Mouse (Mus musculus): ENCODE data around the gene Dbr1.
"Not testable (repeated sequence)": the region's sequence is repeated elsewhere in the genome, so short reads cannot be mapped to it uniquely, and the experiment has no call there.

Dbr1 gene

DNA sequence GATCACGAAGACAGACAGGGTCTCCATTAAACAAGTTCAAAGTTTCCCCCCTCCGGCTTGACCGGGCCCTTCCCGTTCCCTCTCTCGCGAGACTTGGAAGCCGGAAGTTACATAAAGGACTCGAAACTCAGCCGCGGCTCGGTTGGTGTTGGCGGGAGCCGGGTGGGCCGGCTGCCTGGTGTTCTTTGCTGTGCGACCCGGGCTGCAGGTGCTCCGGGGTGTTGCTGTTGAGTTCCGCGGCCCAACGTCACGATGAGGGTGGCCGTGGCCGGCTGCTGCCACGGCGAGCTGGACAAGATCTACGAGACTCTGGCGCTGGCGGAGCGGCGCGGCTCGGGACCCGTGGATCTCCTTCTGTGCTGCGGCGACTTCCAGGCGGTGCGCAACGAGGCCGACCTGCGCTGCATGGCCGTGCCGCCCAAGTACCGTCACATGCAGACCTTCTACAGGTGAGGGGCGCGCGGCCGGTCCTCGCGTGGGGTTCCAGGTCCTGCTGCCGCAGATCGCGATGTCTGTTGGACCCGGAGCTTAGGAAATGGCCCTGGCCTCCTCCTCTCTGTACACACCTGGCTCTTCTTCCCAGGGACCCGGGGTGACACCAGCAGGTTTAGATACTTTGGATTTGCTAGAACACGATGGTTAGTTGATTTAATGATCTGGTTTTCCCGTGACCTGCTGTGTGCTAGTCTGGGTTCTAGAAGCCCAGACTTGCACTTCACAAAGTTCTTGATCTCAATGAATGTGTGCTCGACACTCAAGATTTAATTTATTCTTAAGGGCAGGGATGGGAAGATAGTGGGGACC, at the start of gene Dbr1:
Gene Dbr1 (plus strand): TSS at position 123 of the 804 bp plus-strand sequence.
- peak; percentile 93 for DNase-seq (ENCODE audit: low read depth)

DNA sequence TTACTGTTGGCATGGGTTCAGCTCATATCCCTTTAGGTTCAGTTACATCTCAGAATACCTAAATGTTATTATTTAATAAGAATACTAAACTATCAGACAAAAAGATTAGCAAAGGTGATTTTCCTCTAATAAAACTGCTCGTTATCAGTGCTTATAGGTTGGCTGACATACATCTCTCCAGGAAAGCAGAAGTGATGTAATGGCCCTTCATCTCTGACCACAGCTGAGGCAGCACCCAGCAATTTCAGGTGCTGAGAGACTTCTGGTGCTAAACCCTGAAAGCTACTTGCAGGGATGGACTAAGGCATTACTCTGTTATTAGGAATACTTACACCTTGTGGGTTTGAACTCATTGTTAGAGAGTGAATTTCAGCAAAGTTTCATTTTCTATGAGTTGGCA, 43.7 kb upstream of the Dbr1 start:
- no peak for DNase-seq (ENCODE audit: low read depth)

DNA sequence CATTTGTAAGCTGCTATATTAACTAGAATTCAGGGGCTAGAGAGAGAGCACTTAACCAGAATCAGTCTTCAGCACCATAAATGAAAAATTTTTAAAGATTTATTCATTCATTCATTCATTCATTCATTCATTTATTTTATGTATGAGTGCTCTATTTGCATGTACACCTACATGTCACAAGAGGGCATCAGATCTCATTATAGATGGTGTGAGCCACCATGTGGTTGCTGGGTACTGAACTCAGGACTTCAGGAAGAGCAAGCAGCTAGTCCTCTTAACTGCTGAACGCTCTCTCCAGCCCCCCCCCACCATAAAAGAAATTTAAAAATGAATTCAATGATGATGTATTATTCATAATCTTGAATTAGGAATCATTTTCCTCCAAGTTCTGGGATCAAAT, 29.3 kb upstream of the Dbr1 start:
- peak; percentile 23 for DNase-seq (ENCODE audit: low read depth)

DNA sequence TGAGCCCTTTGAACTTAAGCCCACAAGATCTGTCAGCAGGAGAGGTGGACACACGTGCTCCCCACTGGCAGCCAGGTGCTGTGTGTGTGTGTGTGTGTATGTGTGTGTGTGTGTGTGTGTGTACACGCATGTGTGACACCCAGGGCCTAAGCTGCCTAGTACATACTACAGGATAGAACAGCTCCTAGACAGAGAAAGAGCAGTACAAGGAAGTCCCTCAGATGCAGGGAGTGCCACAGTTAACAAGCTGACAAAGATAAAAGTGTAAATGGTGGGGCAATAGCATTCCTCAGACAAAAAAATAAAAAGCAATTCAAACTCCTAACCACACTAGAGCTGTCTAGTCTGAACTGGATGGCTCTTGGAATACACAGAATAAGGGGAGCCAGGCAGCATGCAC, 23.5 kb upstream of the Dbr1 start:
- no peak for DNase-seq (ENCODE audit: low read depth)

DNA sequence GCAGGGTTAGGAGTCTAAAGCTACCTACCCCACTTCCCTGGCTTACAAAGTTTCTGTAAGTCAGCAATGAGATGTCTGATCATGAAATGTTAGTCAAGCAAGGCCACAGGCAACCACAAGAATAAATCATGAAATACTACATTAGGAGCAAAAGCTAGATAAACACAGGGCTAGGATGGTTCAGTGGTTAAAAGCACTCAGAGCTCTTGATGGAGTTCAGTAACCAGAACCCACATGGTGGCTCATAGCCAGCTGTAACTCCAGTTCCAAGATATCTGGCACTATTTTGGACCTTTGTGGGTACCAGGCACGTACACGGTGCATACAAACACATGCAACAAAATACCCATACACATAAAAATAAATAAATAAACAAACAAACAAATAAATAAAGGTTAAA, 22.6 kb upstream of the Dbr1 start:
- no peak for DNase-seq (ENCODE audit: low read depth)

DNA sequence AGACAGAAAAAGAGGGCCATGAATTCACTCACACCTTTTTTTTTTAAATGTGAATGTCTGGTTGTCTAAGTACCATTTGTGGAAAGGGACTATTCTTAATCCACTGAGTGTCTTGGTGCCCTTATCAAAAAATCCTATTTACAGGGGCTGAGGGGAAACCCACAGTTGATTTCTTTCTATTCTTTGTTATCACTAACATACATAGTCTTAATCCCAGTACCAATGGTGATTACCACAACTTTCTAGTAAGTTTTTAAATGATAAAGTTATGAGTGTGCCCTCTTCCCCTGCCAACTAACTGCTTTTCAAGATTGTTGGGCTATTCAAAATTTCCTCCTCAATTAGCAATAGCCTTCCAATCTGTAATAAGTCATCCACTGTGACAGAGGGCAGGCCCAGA, 21.5 kb upstream of the Dbr1 start:
- no peak for DNase-seq (ENCODE audit: low read depth)

DNA sequence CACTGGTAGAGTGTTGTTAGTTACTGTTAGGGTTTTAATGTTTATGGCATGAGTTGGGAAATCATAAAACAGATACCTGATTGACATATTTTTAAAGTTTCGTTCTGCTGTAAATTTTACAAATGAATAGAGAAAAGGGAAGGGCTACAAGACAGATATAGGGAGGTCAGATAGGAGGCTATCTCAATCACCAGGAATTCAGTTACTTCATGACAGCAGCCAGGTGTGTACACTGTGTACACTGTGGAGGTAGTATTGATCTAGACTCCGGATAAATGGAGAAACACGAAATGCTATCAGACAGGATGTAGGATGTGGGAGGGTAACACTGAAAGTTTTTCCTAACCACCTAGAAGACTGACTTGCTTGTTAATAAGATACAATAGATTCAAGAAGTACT, 20.3 kb upstream of the Dbr1 start:
- DNase-seq (ENCODE audit: low read depth), result no peak

DNA sequence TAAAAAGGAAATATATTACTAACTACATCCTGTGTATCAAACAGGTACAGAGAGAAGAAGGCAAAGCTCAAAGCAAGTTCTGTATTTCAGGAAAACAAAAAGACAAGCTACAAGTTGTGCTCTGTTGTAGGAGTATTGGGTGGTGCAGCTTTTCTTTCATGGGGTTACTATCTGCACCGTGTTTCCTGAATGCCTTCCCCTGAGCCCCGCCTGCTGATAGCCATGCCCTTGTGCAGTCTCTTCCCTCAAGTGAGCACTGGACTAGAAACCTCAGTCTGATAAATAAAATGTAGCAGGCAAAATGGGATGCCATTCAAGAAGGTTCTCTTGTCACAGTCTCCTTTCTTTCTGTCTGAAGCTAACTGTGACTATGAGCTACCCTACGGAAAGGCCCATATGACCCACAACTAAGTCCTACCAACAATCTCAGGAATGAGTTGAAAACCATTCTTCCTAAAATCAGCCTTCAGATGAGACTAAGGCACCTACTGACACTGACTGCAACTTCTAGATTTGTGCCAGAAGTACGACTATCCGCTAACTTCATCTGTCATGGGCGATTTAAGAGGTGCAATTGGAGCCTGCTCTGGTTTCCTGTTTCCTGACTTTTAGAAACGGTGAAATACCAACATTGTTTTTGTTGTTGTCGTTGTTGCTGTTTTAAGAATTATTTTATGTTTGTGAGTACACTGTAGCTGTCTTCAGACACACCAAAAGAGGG, 17.9 kb upstream of the Dbr1 start:
- DNase-seq (ENCODE audit: low read depth), result peak; percentile 15

DNA sequence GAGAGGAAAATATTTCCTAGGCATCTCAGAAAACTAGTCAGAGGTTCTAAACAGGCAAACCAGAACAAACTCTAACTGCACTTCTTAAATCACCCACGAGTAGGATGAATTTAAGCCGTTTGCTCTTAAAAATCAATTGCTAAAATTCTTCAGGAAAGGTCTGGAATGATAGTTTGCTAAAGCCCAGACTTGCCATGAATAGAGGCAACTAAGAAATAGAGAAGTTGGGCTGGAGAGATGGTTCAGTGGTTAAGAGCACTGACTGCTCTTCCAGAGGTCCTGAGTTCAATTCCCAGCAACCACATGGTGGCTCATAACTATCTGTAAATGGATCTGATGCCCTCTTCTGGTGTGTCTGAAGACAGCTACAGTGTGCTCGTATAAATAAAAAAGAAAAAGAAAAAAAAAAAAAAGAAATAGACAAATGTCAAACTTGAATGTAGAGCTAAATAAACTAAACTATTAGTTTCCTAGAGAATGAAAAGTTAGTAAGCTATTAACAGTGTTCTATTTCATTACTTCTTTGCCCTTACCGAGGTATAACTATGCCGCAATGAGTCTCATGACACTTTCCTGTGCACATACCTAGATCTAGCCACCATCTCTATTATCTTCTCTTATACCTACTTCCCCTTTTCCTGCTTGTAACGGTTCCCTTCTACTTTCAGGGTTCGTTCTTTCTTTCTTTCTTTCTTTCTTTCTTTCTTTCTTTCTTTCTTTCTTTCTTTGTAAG, 16.6 kb upstream of the Dbr1 start:
- DNase-seq (ENCODE audit: low read depth), result no peak

DNA sequence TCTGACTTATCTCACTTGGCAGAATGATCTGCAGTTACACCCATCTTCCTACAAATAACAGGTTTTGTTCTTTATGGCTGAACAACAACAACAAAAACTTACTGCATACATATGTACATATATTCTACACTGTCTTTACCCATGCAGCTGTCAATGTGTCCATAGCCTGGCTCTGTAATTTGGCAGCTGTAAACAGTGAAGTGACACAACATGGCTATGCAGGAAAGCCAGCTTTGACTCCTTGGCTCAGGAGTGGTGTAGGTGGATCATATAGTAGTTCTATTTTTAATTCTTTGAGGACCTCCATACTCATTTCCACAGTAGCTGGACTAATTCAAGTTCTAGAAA, 16.1 kb upstream of the Dbr1 start:
- no peak for DNase-seq (ENCODE audit: low read depth)

DNA sequence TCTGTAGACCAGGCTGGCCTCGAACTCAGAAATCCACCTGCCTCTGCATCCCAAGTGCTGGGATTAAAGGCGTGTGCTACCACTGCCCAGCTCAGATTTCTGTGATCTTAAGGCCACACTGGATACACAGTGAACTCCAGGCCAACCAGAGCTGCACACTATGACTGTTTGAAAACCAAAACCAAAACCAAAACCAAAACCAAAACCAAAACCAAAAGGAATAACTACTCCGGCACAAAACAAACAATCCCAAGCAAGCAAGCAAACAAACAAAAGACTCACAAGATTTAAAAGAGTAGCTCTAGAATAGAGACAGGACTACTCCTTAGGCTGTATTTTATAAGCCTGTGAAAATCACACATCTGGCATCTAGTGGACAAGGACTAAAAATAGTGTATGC, 15.2 kb upstream of the Dbr1 start:
- peak; percentile 43 for DNase-seq (ENCODE audit: low read depth)

DNA sequence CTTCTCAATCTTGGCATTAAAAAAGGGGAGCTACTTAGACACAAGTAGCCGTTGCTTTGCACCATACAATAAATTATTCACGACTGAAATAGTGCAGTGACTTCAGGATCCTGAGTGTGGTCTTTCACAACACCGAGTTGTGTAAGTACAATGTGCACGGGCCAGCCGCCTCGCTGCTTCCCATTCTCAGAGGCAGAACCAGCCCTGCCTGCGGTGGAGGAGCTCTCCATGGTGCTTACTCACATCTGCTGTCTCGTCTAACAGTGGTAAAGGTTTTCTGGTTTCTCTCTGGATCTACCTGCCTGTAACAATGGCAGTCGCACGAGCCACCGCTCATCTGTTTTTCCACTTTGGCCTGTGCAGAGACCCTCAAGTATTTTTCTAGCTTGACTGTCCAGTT, 11.9 kb upstream of the Dbr1 start:
- DNase-seq (ENCODE audit: low read depth), result peak; percentile 71

DNA sequence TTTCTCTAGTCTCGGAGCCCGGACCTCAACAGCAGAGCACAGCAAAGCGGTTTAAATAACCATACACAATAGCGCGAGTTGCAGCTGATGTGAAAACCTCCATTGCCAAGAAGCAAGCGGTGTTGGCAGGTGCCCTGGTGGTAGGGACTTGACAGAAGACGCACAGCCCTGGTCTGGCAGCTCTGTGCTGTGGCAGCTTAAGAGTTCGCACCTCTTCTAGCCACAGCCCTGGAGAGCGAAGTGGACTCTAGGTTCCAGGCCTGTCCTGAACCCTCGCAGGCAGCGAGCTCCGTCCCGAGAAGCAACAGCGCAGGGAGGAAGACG, 7.6 kb upstream of the Dbr1 start:
- peak; percentile 45 for DNase-seq (ENCODE audit: low read depth)

DNA sequence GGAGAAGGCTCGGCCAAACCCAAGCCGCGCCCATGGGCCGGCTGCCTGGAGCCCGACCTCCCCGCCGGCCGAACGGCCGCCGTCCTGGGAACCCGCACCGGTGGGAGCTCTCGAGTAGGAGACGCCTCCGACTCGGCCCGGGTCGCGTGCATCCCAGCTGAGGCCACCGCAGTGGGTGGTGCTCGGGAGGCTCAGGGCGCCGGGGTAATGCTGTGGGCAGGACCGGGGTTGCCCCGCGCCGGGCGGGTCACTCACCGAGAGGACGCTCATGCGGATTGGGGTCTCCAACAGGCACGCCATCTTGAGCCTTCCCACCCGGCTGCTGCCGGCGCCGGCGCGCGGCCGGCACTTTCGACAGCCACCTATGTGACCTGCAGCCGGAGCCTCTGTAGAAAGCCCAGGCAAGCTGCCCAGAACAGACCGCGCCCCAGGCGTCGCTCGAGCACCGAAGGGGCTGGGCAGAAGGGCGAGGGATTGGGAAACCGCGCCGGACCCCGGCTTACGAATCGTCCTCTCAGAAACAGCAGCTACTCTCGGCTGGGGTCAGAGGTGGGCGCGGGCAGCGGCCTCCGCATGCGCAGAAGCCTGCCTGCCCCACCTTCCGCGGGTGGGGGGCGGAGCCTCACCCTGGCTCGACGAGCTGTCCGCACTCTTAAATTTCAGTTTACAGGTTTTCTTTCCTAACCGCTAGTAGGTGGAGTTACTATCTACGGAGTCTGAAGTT, 7.1 kb upstream of the Dbr1 start, which contains the start of gene Armc8:
Gene Armc8 (minus strand): TSS at position 553 of the 724 bp plus-strand sequence.
- peak; percentile 93 for DNase-seq (ENCODE audit: low read depth)

DNA sequence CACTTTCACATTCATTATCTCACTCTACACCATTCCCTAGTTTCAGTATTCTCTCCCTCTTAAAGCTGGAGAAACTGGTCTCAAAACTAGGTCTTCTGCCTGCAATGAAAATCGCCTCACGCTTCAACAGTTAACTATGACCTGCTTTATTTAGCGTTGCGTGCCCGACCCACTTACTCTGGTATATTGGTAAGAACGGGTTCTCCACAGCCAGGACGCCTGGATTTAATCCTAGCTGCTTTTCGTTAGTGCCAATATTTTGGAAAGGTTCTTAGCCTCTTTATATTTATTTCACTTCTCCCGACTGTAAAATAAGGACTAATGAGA, 6.6 kb upstream of the Dbr1 start:
- no peak for DNase-seq (ENCODE audit: low read depth)

DNA sequence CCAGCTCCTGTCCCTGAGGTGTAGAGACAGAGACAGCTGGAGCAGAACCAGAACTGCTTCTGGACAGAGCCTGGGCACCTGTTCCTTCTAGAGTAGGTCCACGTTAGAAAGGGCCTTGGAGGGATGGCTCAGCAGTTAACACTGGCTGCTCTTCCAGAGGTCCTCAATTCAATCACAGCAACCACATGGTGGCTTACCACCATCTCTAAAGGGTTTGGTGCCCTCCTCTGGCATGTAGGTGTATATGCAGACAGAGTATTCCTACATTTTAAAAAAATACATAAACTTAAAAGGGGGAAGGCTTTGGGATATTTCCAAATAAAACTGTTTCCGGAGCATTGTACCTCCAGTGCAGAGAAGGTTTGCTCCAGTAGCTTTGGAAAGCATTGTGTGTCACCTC, 5.1 kb downstream of the Dbr1 start:
- peak; percentile 71 for DNase-seq (ENCODE audit: low read depth)

DNA sequence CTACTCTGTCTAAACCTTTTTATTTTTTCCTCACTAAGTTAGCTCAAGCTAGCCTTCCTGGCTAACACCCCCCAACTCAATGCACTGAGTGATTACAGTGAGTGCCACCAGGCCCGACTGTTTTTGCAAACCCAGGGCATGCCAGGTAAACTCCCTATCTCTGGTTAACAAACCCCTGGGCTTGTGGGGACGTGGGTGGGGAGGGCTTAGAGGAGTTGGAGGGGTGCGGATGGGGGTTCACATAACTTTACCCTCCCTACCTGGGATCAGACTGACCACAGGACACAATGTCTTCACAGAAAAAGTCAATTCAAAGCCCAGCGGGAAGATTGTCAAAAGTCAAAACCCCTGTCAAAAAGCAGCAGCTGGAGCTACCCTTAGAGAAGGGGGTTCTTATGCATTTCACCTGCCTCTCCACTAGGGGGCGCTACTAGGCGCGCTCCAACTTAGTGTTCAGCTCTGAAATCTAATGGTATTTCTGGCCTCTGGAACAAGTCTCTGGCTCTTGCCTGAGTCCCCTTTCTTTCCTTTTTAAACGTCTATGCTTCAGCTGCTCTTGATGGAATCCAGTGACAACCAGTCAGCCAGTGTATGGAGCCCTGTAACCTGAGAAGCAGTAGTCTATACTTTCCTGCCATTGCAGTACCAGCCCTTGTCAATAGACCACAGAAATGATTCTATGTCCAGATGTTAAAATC, 12.1 kb downstream of the Dbr1 start:
- peak; percentile 64 for DNase-seq (ENCODE audit: low read depth)

DNA sequence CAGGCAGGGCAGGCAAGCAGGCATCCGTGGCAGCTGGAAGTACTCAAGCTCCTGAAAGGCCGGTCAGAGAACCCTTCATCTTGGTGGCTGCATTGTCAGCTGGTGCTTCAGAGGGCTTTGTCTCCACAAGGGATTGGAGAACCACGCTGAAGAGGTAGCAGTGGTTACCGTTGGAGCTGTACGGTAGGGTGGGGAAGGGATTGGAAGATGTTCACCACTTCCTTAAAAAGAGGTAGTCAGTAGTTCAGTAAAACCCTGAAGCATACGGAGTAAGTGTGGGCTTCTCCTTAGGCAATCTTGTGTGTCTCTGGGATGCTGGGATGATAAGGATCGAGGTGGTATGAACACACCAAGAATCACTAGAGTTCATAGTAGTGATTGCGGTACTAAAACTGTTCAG, 15.5 kb downstream of the Dbr1 start:
- no peak for DNase-seq (ENCODE audit: low read depth)

DNA sequence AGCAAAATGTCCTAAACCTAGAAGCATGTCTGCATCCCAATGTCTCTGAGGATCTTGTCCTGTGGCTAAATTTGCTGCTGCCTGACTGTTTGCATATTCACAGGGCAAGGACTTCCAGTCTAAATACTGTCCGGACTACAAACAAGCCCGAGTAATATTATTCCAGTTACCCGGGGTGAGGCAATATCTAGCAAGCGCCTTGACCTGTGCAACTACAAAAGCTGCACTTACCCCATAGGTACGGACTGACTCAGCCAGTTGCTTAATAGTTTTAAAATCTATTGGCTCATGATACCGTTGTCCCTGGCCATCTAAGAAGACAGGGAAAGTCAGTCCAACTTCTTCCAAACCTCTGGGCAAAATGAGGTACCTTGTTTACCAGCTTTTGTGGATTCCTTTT, 23.5 kb downstream of the Dbr1 start:
- DNase-seq (ENCODE audit: low read depth), result not testable (repeated sequence)

DNA sequence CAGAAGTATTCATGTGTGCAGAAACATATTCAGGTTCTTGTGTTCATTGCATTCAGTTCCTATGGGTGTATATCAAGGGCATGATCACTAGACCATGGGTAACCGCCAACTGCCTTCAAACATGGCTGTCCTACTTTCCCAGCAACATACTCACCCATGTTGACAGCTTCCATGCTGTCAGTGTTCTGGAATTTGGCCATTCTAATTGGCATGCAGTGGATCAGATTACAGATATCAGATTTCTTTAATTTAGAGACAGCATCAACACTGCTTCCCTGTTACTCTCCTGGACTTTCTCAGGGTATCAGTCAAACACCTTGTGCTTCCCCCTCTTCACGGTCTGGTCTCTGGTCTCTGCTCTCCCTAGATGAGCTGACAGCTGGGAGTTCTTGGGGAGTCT, 28.0 kb downstream of the Dbr1 start:
- DNase-seq (ENCODE audit: low read depth), result no peak

DNA sequence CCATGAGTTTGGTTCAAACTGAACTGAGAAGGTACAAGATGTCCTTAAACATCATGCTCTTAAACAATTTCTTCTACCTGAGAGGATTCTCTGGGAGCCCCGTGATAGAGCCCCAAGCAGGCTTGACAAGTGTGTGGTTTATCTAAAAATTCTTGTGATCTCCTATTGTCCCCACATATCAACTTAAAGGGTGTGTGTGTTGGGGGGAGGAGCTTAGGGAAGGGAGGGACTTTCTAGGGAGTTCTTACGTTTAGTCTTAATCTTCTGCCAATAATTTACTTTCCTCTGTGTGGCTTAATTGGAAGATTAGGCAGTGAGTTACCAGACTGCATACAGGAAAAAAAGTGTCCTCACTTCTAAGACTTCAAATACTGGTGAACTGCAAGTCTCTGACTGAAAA, 36.6 kb downstream of the Dbr1 start, which contains the start of gene A4gnt:
Gene A4gnt (plus strand): TSS at position 301 of the 400 bp plus-strand sequence.
- no peak for DNase-seq (ENCODE audit: low read depth)

DNA sequence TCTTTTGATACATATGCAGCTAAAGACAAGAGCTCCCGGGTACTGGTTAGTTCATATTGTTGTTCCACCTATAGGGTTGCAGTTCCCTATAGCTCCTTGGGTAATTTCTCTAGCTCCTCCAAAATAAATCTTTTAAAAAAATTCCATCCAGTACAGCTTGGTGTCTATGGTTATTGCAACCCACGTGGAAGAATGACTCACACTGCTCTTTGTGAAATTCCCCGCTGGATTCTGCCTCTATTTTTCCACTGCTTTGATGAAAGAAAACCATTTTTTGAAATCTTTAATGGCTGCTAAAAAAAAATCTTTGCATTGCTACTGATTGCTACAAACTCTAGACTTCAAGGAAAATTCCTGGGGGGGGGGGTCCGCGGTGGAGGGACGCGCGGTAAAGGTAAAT, 44.1 kb downstream of the Dbr1 start:
- DNase-seq (ENCODE audit: low read depth), result no peak

Data from naive thymus-derived CD4-positive, alpha-beta T cell, adult 2 months (primary cell).